Mouse (Mus musculus) neural tube, embryonic 15.5 days (tissue): ENCODE measurements around the gene Pcif1. TPM values are rescaled to one million over a fixed set of nuclear protein-coding genes. Genes with fewer than 3 reads are reported as not detected.

ENCODE experiments used
- ATAC-seq: fragments of 200-750 bp; cut with Nextera tagmentation; 2 replicates; pipeline ENCODE4 v1.8.0; 2017; ENCODE audit warnings: mild to moderate bottlenecking, moderate TSS enrichment, moderate library complexity; ENCODE audit not compliant: low FRiP score
- H3K27ac ChIP-seq: fragments of 300-500 bp; sonication (generic); replicated peaks from 2 replicates; pipeline ENCODE4 v1.5.1; 2015; ENCODE audit warnings: mild to moderate bottlenecking, inconsistent platforms
- H3K27me3 ChIP-seq: fragments of 300-500 bp; sonication (generic); replicated peaks from 2 replicates; pipeline ENCODE4 v1.6.1; 2015; ENCODE audit warnings: inconsistent platforms
- H3K36me3 ChIP-seq: fragments of 300-500 bp; sonication (generic); 2 replicates; pipeline ENCODE4 v1.6.1; 2015; ENCODE audit warnings: inconsistent platforms
- H3K4me1 ChIP-seq: fragments of 300-500 bp; sonication (generic); 2 replicates; pipeline ENCODE4 v1.6.1; 2015; ENCODE audit warnings: inconsistent platforms
- H3K4me2 ChIP-seq: fragments of 300-500 bp; sonication (generic); 2 replicates; pipeline ENCODE4 v1.6.1; 2015; ENCODE audit warnings: inconsistent platforms, mild to moderate bottlenecking, moderate library complexity
- H3K4me3 ChIP-seq: fragments of 300-500 bp; sonication (generic); replicated peaks from 2 replicates; pipeline ENCODE4 v1.5.1; 2015; ENCODE audit warnings: mild to moderate bottlenecking, inconsistent platforms
- H3K9ac ChIP-seq: fragments of 300-500 bp; sonication (generic); replicated peaks from 2 replicates; pipeline ENCODE4 v1.6.1; 2015; ENCODE audit warnings: mild to moderate bottlenecking, inconsistent platforms
- H3K9me3 ChIP-seq: fragments of 300-500 bp; sonication (generic); replicated peaks from 2 replicates; pipeline ENCODE4 v1.6.1; 2016; ENCODE audit warnings: inconsistent platforms
- WGBS: fragments of 180-500 bp; shearing (Covaris S2); methylation state at CpG from one replicate; pipeline ENCODE4 v1.1.7; 2015; ENCODE audit warnings: mixed read lengths; 5-methylcytosine and 5-hydroxymethylcytosine counted together
- polyA plus RNA-seq: library from polyadenylated mRNA; unstranded; fragments of >200 nt; fragmentation: Nextera tagmentation; extraction: Ambion mirVana; gene quantifications from 2 replicates; pipeline ENCODE4 v1.2.1, GENCODE M21; 2015

The Pcif1 gene
- polyA plus RNA-seq, 1 experiment from 2014 or later = 79.9 TPM

- ATAC-seq = no peak
- H3K9me3 ChIP-seq = no peaks in the 10 kb centered on the region
- no peaks in the 10 kb centered on the region for H3K4me1 ChIP-seq
- H3K4me3 ChIP-seq = no peak overlapping the region
- H3K27ac ChIP-seq = no peak overlapping the region
- H3K36me3 ChIP-seq = peaks cover 96% of the 10 kb centered on the region
- WGBS = 88% methylated on average over 12 of the region's 12 CpGs
- no peak overlapping the region for H3K9ac ChIP-seq
- H3K4me2 ChIP-seq = no peak overlapping the region
- H3K27me3 ChIP-seq = no peaks in the 10 kb centered on the region
Observed at GRCm38 (mm10) chr2:164888996-164889395, 9.9 kb downstream of the Pcif1 start.

GRCm38 (mm10) chr2:164889960-164890359, 10.9 kb downstream of the Pcif1 start:
- Histone ChIP-seq H3K36me3 (peaks cover 97% of the 10 kb centered on the region), H3K27me3 (no peaks in the 10 kb centered on the region), H3K9me3 (no peaks in the 10 kb centered on the region), H3K9ac (no peak overlapping the region), H3K4me1 (no peaks in the 10 kb centered on the region), H3K27ac (no peak overlapping the region), H3K4me3 (no peak overlapping the region), H3K4me2 (no peak overlapping the region)
- 97% methylated on average over 2 of the region's 2 CpGs for WGBS
- ATAC-seq = no peak

GRCm38 (mm10) chr2:164890411-164891049, 11.4 kb downstream of the Pcif1 start:
- Histone ChIP-seq H3K4me2 (no peak overlapping the region), H3K4me1 (no peaks in the 10 kb centered on the region), H3K27ac (no peak overlapping the region), H3K9me3 (no peaks in the 10 kb centered on the region), H3K27me3 (no peaks in the 10 kb centered on the region), H3K36me3 (peaks cover 98% of the 10 kb centered on the region), H3K4me3 (no peak overlapping the region), H3K9ac (no peak overlapping the region)
- 93% methylated on average over 24 of the region's 24 CpGs for WGBS
- ATAC-seq = no peak

- Histone ChIP-seq H3K4me2 (no peak overlapping the region), H3K9ac (no peak overlapping the region), H3K4me3 (no peak overlapping the region), H3K4me1 (no peaks in the 10 kb centered on the region), H3K27ac (no peak overlapping the region), H3K27me3 (no peaks in the 10 kb centered on the region), H3K9me3 (no peaks in the 10 kb centered on the region), H3K36me3 (peaks cover 99% of the 10 kb centered on the region)
- WGBS = 86% methylated on average over 13 of the region's 13 CpGs
- ATAC-seq = no peak
Observed at GRCm38 (mm10) chr2:164891056-164891834, 12.1 kb downstream of the Pcif1 start.

- H3K9me3 ChIP-seq = no peaks in the 10 kb centered on the region
- H3K36me3 ChIP-seq = peaks cover 97% of the 10 kb centered on the region
- no peak overlapping the region for H3K27ac ChIP-seq
- no peak overlapping the region for H3K9ac ChIP-seq
- WGBS = 76% methylated on average over 15 of the region's 15 CpGs
- no peaks in the 10 kb centered on the region for H3K4me1 ChIP-seq
- H3K4me2 ChIP-seq = no peak overlapping the region
- H3K4me3 ChIP-seq = no peak overlapping the region
- ATAC-seq = no peak
- no peaks in the 10 kb centered on the region for H3K27me3 ChIP-seq
Observed at GRCm38 (mm10) chr2:164891908-164892695, 13.0 kb downstream of the Pcif1 start.

GRCm38 (mm10) chr2:164892696-164893216, 13.7 kb downstream of the Pcif1 start:
- Histone ChIP-seq H3K27ac (no peak overlapping the region), H3K4me1 (no peaks in the 10 kb centered on the region), H3K4me2 (no peak overlapping the region), H3K27me3 (no peaks in the 10 kb centered on the region), H3K9me3 (no peaks in the 10 kb centered on the region), H3K36me3 (peaks cover 97% of the 10 kb centered on the region), H3K9ac (no peak overlapping the region), H3K4me3 (no peak overlapping the region)
- 88% methylated on average over 6 of the region's 6 CpGs for WGBS
- no peak for ATAC-seq

GRCm38 (mm10) chr2:164894048-164894447, 14.9 kb downstream of the Pcif1 start:
- Histone ChIP-seq H3K4me1 (no peaks in the 10 kb centered on the region), H3K36me3 (peaks cover 97% of the 10 kb centered on the region), H3K27me3 (no peaks in the 10 kb centered on the region), H3K9me3 (no peaks in the 10 kb centered on the region), H3K27ac (no peak overlapping the region), H3K9ac (no peak overlapping the region), H3K4me2 (no peak overlapping the region), H3K4me3 (no peak overlapping the region)
- 62% methylated on average over 5 of the region's 5 CpGs for WGBS
- no peak for ATAC-seq

GRCm38 (mm10) chr2:164894644-164895043, 15.5 kb downstream of the Pcif1 start:
- Histone ChIP-seq H3K36me3 (peaks cover 97% of the 10 kb centered on the region), H3K9me3 (no peaks in the 10 kb centered on the region), H3K4me3 (no peak overlapping the region), H3K4me1 (no peaks in the 10 kb centered on the region), H3K27me3 (no peaks in the 10 kb centered on the region), H3K4me2 (no peak overlapping the region), H3K9ac (no peak overlapping the region), H3K27ac (no peak overlapping the region)
- no peak for ATAC-seq
- 81% methylated on average over 1 of the region's 1 CpGs for WGBS

GRCm38 (mm10) chr2:164895885-164896284, 16.8 kb downstream of the Pcif1 start:
- Histone ChIP-seq H3K4me3 (no peak overlapping the region), H3K4me2 (no peak overlapping the region), H3K27ac (no peak overlapping the region), H3K4me1 (no peaks in the 10 kb centered on the region), H3K9ac (no peak overlapping the region), H3K27me3 (no peaks in the 10 kb centered on the region), H3K9me3 (no peaks in the 10 kb centered on the region), H3K36me3 (peaks cover 97% of the 10 kb centered on the region)
- no peak for ATAC-seq
- WGBS = 97% methylated on average over 6 of the region's 6 CpGs

GRCm38 (mm10) chr2:164898008-164898407, 18.9 kb downstream of the Pcif1 start:
- no peak overlapping the region for H3K27ac ChIP-seq

GRCm38 (mm10) chr2:164899034-164899433, 19.9 kb downstream of the Pcif1 start:
- ATAC-seq = no peak
- no peak overlapping the region for H3K27ac ChIP-seq
- no peaks in the 10 kb centered on the region for H3K27me3 ChIP-seq
- H3K4me3 ChIP-seq = no peak overlapping the region
- H3K36me3 ChIP-seq = peaks cover 95% of the 10 kb centered on the region
- H3K4me1 ChIP-seq = no peaks in the 10 kb centered on the region
- H3K4me2 ChIP-seq = no peak overlapping the region
- no peak overlapping the region for H3K9ac ChIP-seq
- H3K9me3 ChIP-seq = no peaks in the 10 kb centered on the region
- 96% methylated on average over 15 of the region's 15 CpGs for WGBS

More at GRCm38 (mm10) chr2:164898008-164898407, 18.9 kb downstream of the Pcif1 start:
- H3K9ac ChIP-seq = no peak overlapping the region
- H3K27me3 ChIP-seq = no peaks in the 10 kb centered on the region
- H3K36me3 ChIP-seq = peaks cover 97% of the 10 kb centered on the region
- no peak overlapping the region for H3K4me2 ChIP-seq
- no peak for ATAC-seq
- WGBS = 96% methylated on average over 7 of the region's 7 CpGs
- no peaks in the 10 kb centered on the region for H3K9me3 ChIP-seq
- H3K4me3 ChIP-seq = no peak overlapping the region
- no peaks in the 10 kb centered on the region for H3K4me1 ChIP-seq
